Mouse (Mus musculus) embryonic facial prominence, embryonic 11.5 days (tissue): Measurements from ENCODE around the gene Clcn6. TPM values are rescaled to one million over a fixed set of nuclear protein-coding genes. Genes with fewer than 3 reads are reported as not detected.

ENCODE experiments used
- ATAC-seq: fragments of 200-750 bp; cut with Nextera tagmentation; replicated peaks from 2 replicates; pipeline ENCODE4 v1.8.0; 2017; ENCODE audit warnings: low read depth; ENCODE audit not compliant: insufficient number of reproducible peaks, low FRiP score, low TSS enrichment
- DNase-seq: peaks from one replicate; pipeline ENCODE4 v3.0.0-alpha.2; 2015; ENCODE audit warnings: low spot score
- H3K27ac ChIP-seq: fragments of 300-500 bp; sonication (generic); replicated peaks from 2 replicates; pipeline ENCODE4 v1.5.1; 2014; ENCODE audit warnings: mild to moderate bottlenecking, low read depth, low read length, control low read depth
- H3K27me3 ChIP-seq: fragments of 300-500 bp; sonication (generic); 2 replicates; pipeline ENCODE4 v1.6.1; 2014; ENCODE audit warnings: mild to moderate bottlenecking, low read length, moderate library complexity, mixed read lengths; ENCODE audit not compliant: control insufficient read depth, insufficient read depth
- H3K36me3 ChIP-seq: fragments of 300-500 bp; sonication (generic); replicated peaks from 2 replicates; pipeline ENCODE4 v1.6.1; 2014; ENCODE audit warnings: low read depth, mild to moderate bottlenecking, low read length, moderate library complexity, mixed read lengths; ENCODE audit not compliant: control insufficient read depth, insufficient read depth
- H3K4me1 ChIP-seq: fragments of 300-500 bp; sonication (generic); 2 replicates; pipeline ENCODE4 v1.6.1; 2014; ENCODE audit warnings: low read length, mixed read lengths; ENCODE audit not compliant: control insufficient read depth, insufficient read depth
- H3K4me2 ChIP-seq: fragments of 300-500 bp; sonication (generic); 2 replicates; pipeline ENCODE4 v1.6.1; 2014; ENCODE audit warnings: low read depth, mild to moderate bottlenecking, control low read depth, low read length, moderate library complexity
- H3K4me3 ChIP-seq: fragments of 300-500 bp; sonication (generic); 2 replicates; pipeline ENCODE4 v1.5.1; 2014; ENCODE audit warnings: low read depth, low read length, control low read depth
- H3K9ac ChIP-seq: fragments of 300-500 bp; sonication (generic); replicated peaks from 2 replicates; pipeline ENCODE4 v1.6.1; 2014; ENCODE audit warnings: mild to moderate bottlenecking, control low read depth, low read length
- H3K9me3 ChIP-seq: fragments of 300-500 bp; sonication (generic); replicated peaks from 2 replicates; pipeline ENCODE4 v1.6.1; 2016; ENCODE audit warnings: mild to moderate bottlenecking, low read length, inconsistent platforms, mixed read lengths; ENCODE audit not compliant: control insufficient read depth
- WGBS: fragments of 180-500 bp; shearing (Covaris S2); extraction: QIAGEN DNeasy Blood & Tissue Kit; methylation state at CpG from one replicate; pipeline ENCODE4 v1.1.7; 2014; 5-methylcytosine and 5-hydroxymethylcytosine counted together
- polyA plus RNA-seq: library from polyadenylated mRNA; unstranded; fragments of >200 nt; fragmentation: Nextera tagmentation; extraction: Ambion mirVana; gene quantifications from 2 replicates; pipeline ENCODE4 v1.2.1, GENCODE M21; 2014

The Clcn6 gene
- polyA plus RNA-seq, 1 experiment from 2014 or later = 8.9 TPM

- Histone ChIP-seq H3K27me3 (no peaks in the 10 kb centered on the region), H3K4me3 (no peak overlapping the region), H3K4me1 (no peaks in the 10 kb centered on the region), H3K4me2 (peak overlapping the region; percentile 21), H3K27ac (peak overlapping the region; percentile 69), H3K36me3 (no peaks in the 10 kb centered on the region), H3K9ac (peak overlapping the region; percentile 0), H3K9me3 (no peaks in the 10 kb centered on the region)
- ATAC-seq = no peak
- no peak for DNase-seq
- 67% methylated on average over 15 of the region's 15 CpGs for WGBS
Observed at GRCm38 (mm10) chr4:148040029-148040830, 1.6 kb upstream of the Clcn6 start.

GRCm38 (mm10) chr4:148039254-148040028 is 820 bp upstream of the Clcn6 start:
- no peak for ATAC-seq
- H3K27me3 ChIP-seq = no peaks in the 10 kb centered on the region
- no peaks in the 10 kb centered on the region for H3K9me3 ChIP-seq
- peak overlapping the region; percentile 68 for H3K4me2 ChIP-seq
- H3K27ac ChIP-seq = no peak overlapping the region
- H3K4me1 ChIP-seq = no peaks in the 10 kb centered on the region
- H3K4me3 ChIP-seq = peak overlapping the region; percentile 88
- 23% methylated on average over 19 of the region's 19 CpGs for WGBS
- H3K9ac ChIP-seq = peak overlapping the region; percentile 61
- DNase-seq = peak; percentile 6
- H3K36me3 ChIP-seq = no peaks in the 10 kb centered on the region; the same call in 1 of the 2 replicates

GRCm38 (mm10) chr4:148038079-148038599 is 482 bp downstream of the Clcn6 start:
- H3K27me3 ChIP-seq = no peaks in the 10 kb centered on the region
- H3K27ac ChIP-seq = peak overlapping the region; percentile 70
- ATAC-seq (no peak), DNase-seq (no peak)
- no peaks in the 10 kb centered on the region for H3K9me3 ChIP-seq
- H3K4me2 ChIP-seq = peak overlapping the region; percentile 73
- H3K36me3 ChIP-seq = no peaks in the 10 kb centered on the region; the same call in 1 of the 2 replicates
- WGBS = 7% methylated on average over 26 of the region's 26 CpGs
- no peaks in the 10 kb centered on the region for H3K4me1 ChIP-seq
- H3K4me3 ChIP-seq = peak overlapping the region; percentile 88
- peak overlapping the region; percentile 74 for H3K9ac ChIP-seq

- Histone ChIP-seq H3K36me3 (no peaks in the 10 kb centered on the region; the same call in 1 of the 2 replicates), H3K4me2 (no peak overlapping the region), H3K27me3 (no peaks in the 10 kb centered on the region), H3K4me1 (no peaks in the 10 kb centered on the region), H3K9ac (no peak overlapping the region), H3K27ac (no peak overlapping the region), H3K9me3 (no peaks in the 10 kb centered on the region), H3K4me3 (no peak overlapping the region)
- WGBS = 91% methylated on average over 3 of the region's 3 CpGs
- DNase-seq (no peak), ATAC-seq (no peak)
Observed at GRCm38 (mm10) chr4:148035440-148035839, 3.2 kb downstream of the Clcn6 start.

- Histone ChIP-seq H3K36me3 (peaks cover 3% of the 10 kb centered on the region; the same call in 1 of the 2 replicates), H3K9ac (no peak overlapping the region), H3K27me3 (no peaks in the 10 kb centered on the region), H3K4me1 (no peaks in the 10 kb centered on the region), H3K9me3 (no peaks in the 10 kb centered on the region), H3K27ac (no peak overlapping the region), H3K4me2 (no peak overlapping the region), H3K4me3 (no peak overlapping the region)
- WGBS = 77% methylated on average over 7 of the region's 7 CpGs
- ATAC-seq = no peak
- no peak for DNase-seq
Observed at GRCm38 (mm10) chr4:148033858-148034410, 4.7 kb downstream of the Clcn6 start.

GRCm38 (mm10) chr4:148030506-148030905 is 8.1 kb downstream of the Clcn6 start:
- ATAC-seq (no peak), DNase-seq (no peak)
- H3K9me3 ChIP-seq = no peaks in the 10 kb centered on the region
- 83% methylated on average over 5 of the region's 5 CpGs for WGBS
- H3K27ac ChIP-seq = no peak overlapping the region
- no peak overlapping the region for H3K4me2 ChIP-seq
- H3K9ac ChIP-seq = no peak overlapping the region
- H3K4me3 ChIP-seq = no peak overlapping the region
- peaks cover 5% of the 10 kb centered on the region for H3K36me3 ChIP-seq
- H3K27me3 ChIP-seq = no peaks in the 10 kb centered on the region
- no peaks in the 10 kb centered on the region for H3K4me1 ChIP-seq

GRCm38 (mm10) chr4:148029297-148029696 is 9.3 kb downstream of the Clcn6 start:
- Histone ChIP-seq H3K4me2 (no peak overlapping the region), H3K4me3 (no peak overlapping the region), H3K36me3 (peaks cover 5% of the 10 kb centered on the region), H3K4me1 (no peaks in the 10 kb centered on the region), H3K27me3 (no peaks in the 10 kb centered on the region), H3K9me3 (no peaks in the 10 kb centered on the region), H3K9ac (no peak overlapping the region), H3K27ac (no peak overlapping the region)
- ATAC-seq (no peak), DNase-seq (no peak)
- 93% methylated on average over 7 of the region's 7 CpGs for WGBS
